Mouse (Mus musculus) spleen, adult 2 months (tissue): ENCODE data around the gene Slc12a8. TPM values are rescaled to one million over a fixed set of nuclear protein-coding genes. Genes with fewer than 3 reads are reported as not detected.

Source experiments
- DNase-seq, 2 experiments: peaks; one replicate each; pipeline versions ENCODE4 v3.0.0 to v3.0.0-alpha.2; 2012 to 2021; ENCODE audit warnings: low spot score in 2 of 2, low read depth in 1 of 2
- H3K27ac ChIP-seq: fragments of 200-500 bp; 2 replicates; pipeline ENCODE4 v1.5.1; 2012; ENCODE audit warnings: low read length, inconsistent platforms; ENCODE audit not compliant: insufficient read depth
- H3K27me3 ChIP-seq: fragments of 200-500 bp; 2 replicates; pipeline ENCODE4 v1.6.1; 2012; ENCODE audit warnings: mild to moderate bottlenecking, moderate library complexity, low read length, inconsistent platforms; ENCODE audit not compliant: control insufficient read depth, insufficient read depth
- H3K36me3 ChIP-seq: fragments of 200-500 bp; 2 replicates; pipeline ENCODE4 v1.6.1; 2012; ENCODE audit warnings: mild to moderate bottlenecking, low read length, inconsistent platforms; ENCODE audit not compliant: control insufficient read depth, insufficient read depth
- H3K4me1 ChIP-seq: fragments of 200-500 bp; 2 replicates; pipeline ENCODE4 v1.6.1; 2011; ENCODE audit warnings: inconsistent platforms; ENCODE audit not compliant: control insufficient read depth, insufficient read depth, insufficient read length
- H3K4me3 ChIP-seq: fragments of 200-500 bp; 2 replicates; pipeline ENCODE4 v1.5.1; 2011; ENCODE audit warnings: mild to moderate bottlenecking, inconsistent platforms; ENCODE audit not compliant: insufficient read depth, insufficient read length; ENCODE audit errors: extremely low read depth
- CTCF ChIP-seq: fragments of 200-500 bp; IDR thresholded peaks from 2 replicates; pipeline ENCODE4 v1.5.1; 2011; ENCODE audit warnings: mild to moderate bottlenecking, inconsistent platforms; ENCODE audit not compliant: insufficient read depth, insufficient read length, insufficient replicate concordance; ENCODE audit errors: extremely low read depth
- POLR2A ChIP-seq: fragments of 200-500 bp; IDR thresholded peaks from 2 replicates; pipeline ENCODE4 v1.6.1; 2011; ENCODE audit warnings: low read depth, low read length, inconsistent platforms
- WGBS: fragments of 180-500 bp; shearing (Covaris S2); methylation state at CpG from one replicate; pipeline ENCODE4 v1.1.7; 2018; 5-methylcytosine and 5-hydroxymethylcytosine counted together
- polyA plus RNA-seq: library from polyadenylated mRNA; depleted of rRNA; stranded (reverse); fragments of >200 nt; gene quantifications from 2 replicates; pipeline ENCODE4 v1.2.3, GENCODE M21; 2012

The Slc12a8 gene
- polyA plus RNA-seq, 1 experiment = 1.2 TPM

DNA sequence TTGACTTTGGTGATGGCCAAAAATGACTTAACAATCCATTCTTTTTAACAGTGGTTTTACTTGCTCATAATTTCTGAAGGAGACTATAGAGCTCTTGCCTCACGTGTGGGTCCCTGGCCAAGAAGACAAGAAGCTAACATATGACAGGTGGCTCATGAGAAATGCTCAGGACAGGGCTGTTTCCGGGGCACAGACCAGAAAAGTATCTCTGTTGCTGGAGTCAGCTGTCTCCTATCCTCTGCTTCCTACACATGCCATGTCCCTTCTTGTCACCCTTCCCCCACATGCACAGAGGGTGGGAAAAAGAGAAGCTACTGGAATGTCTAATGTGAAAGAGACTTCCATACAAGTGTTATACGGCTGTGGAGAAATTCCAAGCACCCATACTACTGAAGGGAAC, 73.3 kb downstream of the Slc12a8 start:
- Histone ChIP-seq H3K36me3 (no peaks in the 10 kb centered on the region), H3K27me3 (no peaks in the 10 kb centered on the region), H3K27ac (no peak overlapping the region), H3K4me3 (no peak overlapping the region), H3K4me1 (peaks cover 4% of the 10 kb centered on the region; the same call in 1 of the 2 replicates)
- TF ChIP-seq POLR2A (no peak), CTCF (no peak)
- DNase-seq = no peak
- WGBS = 92% methylated on average over 3 of the region's 3 CpGs

DNA sequence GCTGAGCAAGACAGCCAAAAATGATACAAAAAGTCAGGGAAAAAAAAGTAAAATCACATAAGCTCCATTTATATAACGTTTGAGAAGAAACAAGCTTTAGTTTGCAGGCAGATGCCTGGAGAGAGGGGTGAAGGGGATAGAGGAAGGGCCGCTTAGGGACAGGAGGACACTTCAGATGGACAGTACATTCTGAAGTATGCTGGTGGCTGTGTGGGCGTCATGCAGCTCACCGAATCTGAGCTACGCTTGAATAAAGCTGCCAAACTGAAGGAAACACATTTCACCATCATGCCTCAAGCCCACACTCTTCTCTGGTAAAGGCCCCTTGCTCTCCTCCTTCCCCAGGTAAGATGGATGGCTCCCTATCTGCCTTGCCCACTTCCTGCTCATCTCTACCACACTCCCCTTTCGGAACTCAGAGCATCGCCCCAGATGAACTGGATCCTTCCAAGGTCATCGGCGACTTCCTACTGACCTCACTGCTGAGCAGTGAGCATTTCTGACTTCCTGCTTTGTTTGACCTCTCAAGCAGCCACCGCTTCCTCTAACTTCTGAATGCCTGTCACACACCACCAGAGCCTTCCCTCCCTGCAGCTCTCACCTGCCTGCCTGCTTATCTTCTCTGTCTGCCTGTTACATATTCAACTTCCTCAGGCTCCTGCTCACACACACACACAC, 74.4 kb downstream of the Slc12a8 start:
- no peaks in the 10 kb centered on the region for H3K36me3 ChIP-seq
- peak overlapping the region; percentile 38 for H3K27ac ChIP-seq
- 42% methylated on average over 10 of the region's 10 CpGs for WGBS
- DNase-seq = peak; percentile 16 to 31
- no peak overlapping the region for H3K4me3 ChIP-seq
- peaks cover 4% of the 10 kb centered on the region; the same call in 1 of the 2 replicates for H3K4me1 ChIP-seq
- H3K27me3 ChIP-seq = no peaks in the 10 kb centered on the region
- TF ChIP-seq CTCF = no peak
- TF ChIP-seq POLR2A = no peak

DNA sequence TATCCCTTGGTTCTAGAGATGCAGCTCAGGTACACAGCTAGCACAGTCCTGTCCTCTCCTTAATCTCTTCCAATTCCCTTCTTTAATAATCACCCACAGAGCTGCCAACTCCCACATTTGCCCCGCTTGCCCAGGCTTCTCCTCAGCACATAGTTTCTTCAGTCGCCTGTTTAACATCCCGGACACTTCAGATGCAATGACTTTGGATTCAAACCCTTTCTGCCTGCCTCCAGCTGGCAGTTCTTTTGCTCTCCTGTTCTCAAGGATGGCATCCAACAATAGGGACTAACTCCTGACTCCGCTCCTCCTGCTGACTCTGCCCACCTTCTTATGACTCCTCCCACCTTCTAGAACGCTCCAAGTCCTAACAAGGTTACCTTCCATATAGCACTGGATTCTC, 75.2 kb downstream of the Slc12a8 start:
- no peak for TF ChIP-seq CTCF
- TF ChIP-seq POLR2A = no peak
- H3K4me1 ChIP-seq = peaks cover 4% of the 10 kb centered on the region; the same call in 1 of the 2 replicates
- H3K27me3 ChIP-seq = no peaks in the 10 kb centered on the region
- no peak overlapping the region for H3K4me3 ChIP-seq
- no peaks in the 10 kb centered on the region for H3K36me3 ChIP-seq
- H3K27ac ChIP-seq = peak overlapping the region; percentile 26
- WGBS = 90% methylated on average over 5 of the region's 5 CpGs
- DNase-seq = no peak

DNA sequence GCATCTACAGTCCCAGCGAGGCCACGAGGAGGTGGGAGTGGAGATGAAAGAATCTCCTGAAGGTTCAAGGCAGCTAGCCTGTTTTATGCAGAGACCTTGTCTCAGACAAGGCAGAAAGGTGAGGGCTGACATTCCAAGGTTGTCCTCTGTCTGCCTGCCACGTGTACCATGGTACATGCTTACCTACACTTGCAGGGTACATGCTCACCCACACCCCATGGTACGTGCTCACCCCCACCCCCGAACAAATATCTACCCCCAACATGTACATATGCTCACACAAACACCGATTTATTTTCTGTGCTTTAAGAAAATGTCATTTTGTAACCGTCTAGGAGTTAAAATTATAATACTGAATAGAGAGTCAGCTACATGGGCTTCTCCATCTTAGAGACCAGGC, 76.3 kb downstream of the Slc12a8 start:
- H3K27me3 ChIP-seq = no peaks in the 10 kb centered on the region
- 85% methylated on average over 7 of the region's 7 CpGs for WGBS
- H3K27ac ChIP-seq = no peak overlapping the region
- DNase-seq = no peak
- H3K36me3 ChIP-seq = no peaks in the 10 kb centered on the region
- no peak overlapping the region for H3K4me3 ChIP-seq
- TF ChIP-seq CTCF (no peak), POLR2A (no peak)
- peaks cover 4% of the 10 kb centered on the region; the same call in 1 of the 2 replicates for H3K4me1 ChIP-seq

- 74% methylated on average over 7 of the region's 7 CpGs for WGBS
- Histone ChIP-seq H3K36me3 (no peaks in the 10 kb centered on the region), H3K27me3 (no peaks in the 10 kb centered on the region), H3K4me1 (peaks cover 4% of the 10 kb centered on the region; the same call in 1 of the 2 replicates), H3K4me3 (no peak overlapping the region), H3K27ac (peak overlapping the region; percentile 20; the same call in 1 of the 2 replicates)
- TF ChIP-seq CTCF (no peak), POLR2A (no peak)
- DNase-seq = no peak
Measured at GRCm38 (mm10) chr16:33594037-33594771, 77.1 kb downstream of the Slc12a8 start.

- H3K4me3 ChIP-seq = no peak overlapping the region
- H3K36me3 ChIP-seq = no peaks in the 10 kb centered on the region
- H3K27me3 ChIP-seq = no peaks in the 10 kb centered on the region
- TF ChIP-seq POLR2A (no peak), CTCF (no peak)
- no peak overlapping the region for H3K27ac ChIP-seq
- 91% methylated on average over 6 of the region's 6 CpGs for WGBS
- H3K4me1 ChIP-seq = peaks cover 4% of the 10 kb centered on the region; the same call in 1 of the 2 replicates
- no peak for DNase-seq
Measured at GRCm38 (mm10) chr16:33595235-33595769, 78.2 kb downstream of the Slc12a8 start.

GRCm38 (mm10) chr16:33596213-33596612, 79.1 kb downstream of the Slc12a8 start:
- WGBS = 85% methylated on average over 4 of the region's 4 CpGs
- DNase-seq = no peak
- no peaks in the 10 kb centered on the region for H3K27me3 ChIP-seq
- H3K36me3 ChIP-seq = no peaks in the 10 kb centered on the region
- H3K27ac ChIP-seq = no peak overlapping the region
- no peak for TF ChIP-seq CTCF
- no peak for TF ChIP-seq POLR2A
- H3K4me1 ChIP-seq = peaks cover 4% of the 10 kb centered on the region; the same call in 1 of the 2 replicates
- no peak overlapping the region for H3K4me3 ChIP-seq
